Mouse (Mus musculus): ENCODE results near the gene Tnfrsf1a. TPM values are rescaled to one million over a fixed set of nuclear protein-coding genes. Genes with fewer than 3 reads are reported as not detected.
A peak's percentile ranks its signal among the peaks of the same experiment; 100 is the strongest.
"Not testable (repeated sequence)": the region's sequence is repeated elsewhere in the genome, so short reads cannot be mapped to it uniquely, and the experiment has no call there.

The Tnfrsf1a gene
- 11.4 and 11.8 TPM in 2 replicates for polyA plus RNA-seq (2012; rRNA removed)

DNA sequence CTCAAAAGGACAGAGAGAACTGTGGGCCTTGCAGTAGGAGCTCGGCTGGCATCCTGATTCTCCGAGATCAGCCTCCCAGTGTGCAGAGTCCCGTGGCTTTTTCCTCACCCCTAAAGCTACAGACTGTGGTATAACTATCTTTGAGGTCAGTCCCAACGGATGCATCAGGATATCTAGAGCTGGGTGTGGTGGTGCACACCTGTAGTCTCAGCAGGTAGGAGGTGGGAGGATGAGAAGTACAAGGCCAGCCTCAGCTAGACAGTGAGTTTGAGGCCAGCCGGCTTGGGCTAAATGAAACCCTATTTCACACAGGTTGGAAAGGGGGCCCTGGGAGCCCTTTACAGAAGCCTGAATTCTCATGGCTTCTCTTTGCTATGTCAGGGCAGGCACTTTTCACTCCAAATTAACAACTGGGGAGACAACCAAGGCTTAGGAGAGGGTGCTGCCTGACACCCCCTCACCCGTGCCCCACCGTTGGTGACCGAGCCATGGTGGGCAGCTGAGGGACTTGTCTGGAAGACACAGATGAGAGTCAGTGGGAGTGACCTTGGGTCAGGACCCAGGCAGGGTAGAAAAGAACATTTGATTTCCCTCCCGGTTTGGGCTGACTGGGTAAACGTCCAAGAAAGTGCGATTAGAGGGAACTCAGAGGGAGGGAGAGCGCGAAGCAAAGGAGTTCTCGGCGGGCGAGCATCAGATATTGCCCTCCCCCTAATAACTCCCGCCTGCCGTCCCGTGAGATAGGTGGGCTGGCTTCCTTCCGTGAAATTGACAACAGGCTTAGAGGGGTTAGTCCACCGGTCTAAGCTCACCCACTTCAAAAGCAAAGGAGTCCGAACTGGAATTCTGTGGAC, at the start of gene Tnfrsf1a:
Gene Tnfrsf1a (plus strand): TSS at position 642 of the 854 bp plus-strand sequence.
- no peak within 1 kb of the TSS for H3K27ac ChIP-seq (ENCODE audit: insufficient read depth, low read length)
- no peaks in the 10 kb centered on the region; the same call in 1 of the 2 replicates for H3K27me3 ChIP-seq (ENCODE audit: control insufficient read depth, insufficient read depth, low read length)
- H3K4me3 ChIP-seq (replicated peaks; ENCODE audit: insufficient read depth, low read depth, low read length), result peak within 1 kb of the TSS; percentile 15
- TF ChIP-seq CTCF (IDR thresholded peaks at IDR 0.05; ENCODE audit: borderline replicate concordance, insufficient read depth, low read depth, low read length), result no peak
- TF ChIP-seq POLR2A (IDR thresholded peaks at IDR 0.05; ENCODE audit: borderline replicate concordance, insufficient read depth, low read length), result no peak
- WGBS, result 19% methylated on average over 22 of the region's 22 CpGs
- DNase-seq, result no peak
- no peaks in the 10 kb centered on the region for H3K4me1 ChIP-seq (ENCODE audit: control insufficient read depth, insufficient read depth, low read length)

DNA sequence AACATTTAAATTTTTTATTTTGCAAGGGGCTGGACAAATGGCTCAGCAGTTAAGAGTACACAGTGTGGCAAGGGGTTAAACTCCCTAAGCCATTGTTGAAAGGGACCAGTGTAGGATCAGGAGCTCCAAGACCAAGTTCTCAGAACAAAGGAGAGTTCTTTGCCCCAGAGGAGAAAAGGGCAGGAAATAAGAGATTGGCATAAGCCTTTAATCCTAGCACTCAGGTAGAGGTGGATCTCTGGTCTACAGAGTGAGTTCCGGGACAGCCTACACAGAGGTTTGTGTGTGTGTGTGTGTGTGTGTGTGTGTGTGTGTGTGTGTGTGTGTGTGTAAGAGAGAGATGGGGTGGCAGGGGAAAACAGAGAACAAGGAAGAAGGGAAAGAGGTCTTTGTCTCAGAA, 48.2 kb upstream of the Tnfrsf1a start:
- no peak overlapping the region for H3K27ac ChIP-seq (ENCODE audit: insufficient read depth, low read length)
- no peaks in the 10 kb centered on the region for H3K4me1 ChIP-seq (ENCODE audit: control insufficient read depth, insufficient read depth, low read length)
- 93% methylated on average over 1 of the region's 1 CpGs for WGBS
- TF ChIP-seq CTCF (IDR thresholded peaks at IDR 0.05; ENCODE audit: borderline replicate concordance, insufficient read depth, low read depth, low read length) (no peak), POLR2A (IDR thresholded peaks at IDR 0.05; ENCODE audit: borderline replicate concordance, insufficient read depth, low read length) (no peak)
- DNase-seq, result no peak
- H3K4me3 ChIP-seq (replicated peaks; ENCODE audit: insufficient read depth, low read depth, low read length), result no peak overlapping the region
- no peaks in the 10 kb centered on the region for H3K27me3 ChIP-seq (ENCODE audit: control insufficient read depth, insufficient read depth, low read length)

DNA sequence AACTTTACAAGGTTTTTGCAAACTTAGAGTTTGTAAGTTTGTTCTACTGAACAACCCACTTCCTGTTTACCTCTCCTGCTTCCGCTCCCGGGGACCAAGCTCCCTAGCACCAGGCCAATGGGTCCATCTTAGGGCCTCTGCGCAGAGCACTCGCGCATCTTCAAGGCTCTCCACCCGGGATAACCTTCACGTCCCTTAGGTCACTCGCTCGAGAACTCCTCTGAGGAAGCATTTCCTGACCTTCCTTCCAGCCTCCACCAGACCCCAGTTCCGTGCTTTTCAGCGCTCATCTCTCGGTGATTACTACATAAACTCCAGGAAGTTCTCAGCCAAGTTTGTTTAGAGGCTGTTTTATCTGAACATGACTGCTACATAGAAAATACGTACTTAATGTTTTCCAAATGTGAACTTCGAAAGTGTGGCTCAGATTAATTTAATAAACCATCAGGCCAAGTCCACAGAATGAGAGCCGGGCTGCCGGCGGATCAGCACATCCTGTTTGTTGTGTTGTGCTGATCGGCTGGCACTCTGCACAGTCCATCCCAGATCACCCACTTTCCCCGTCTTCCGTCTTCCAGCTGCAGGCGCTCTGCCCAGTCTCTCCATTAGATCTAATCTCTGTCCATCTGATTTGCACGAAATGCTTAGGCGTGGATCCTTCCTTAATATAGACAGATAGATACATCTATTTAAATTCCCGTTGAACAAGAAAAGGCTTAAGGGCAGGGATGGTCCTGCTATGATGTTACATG, 46.8 kb upstream of the Tnfrsf1a start:
- DNase-seq, result no peak
- no peaks in the 10 kb centered on the region for H3K27me3 ChIP-seq (ENCODE audit: control insufficient read depth, insufficient read depth, low read length)
- TF ChIP-seq POLR2A (IDR thresholded peaks at IDR 0.05; ENCODE audit: borderline replicate concordance, insufficient read depth, low read length) (no peak), CTCF (IDR thresholded peaks at IDR 0.05; ENCODE audit: borderline replicate concordance, insufficient read depth, low read depth, low read length) (no peak)
- no peak overlapping the region for H3K27ac ChIP-seq (ENCODE audit: insufficient read depth, low read length)
- WGBS, result 83% methylated on average over 24 of the region's 24 CpGs
- H3K4me3 ChIP-seq (replicated peaks; ENCODE audit: insufficient read depth, low read depth, low read length), result no peak overlapping the region
- H3K4me1 ChIP-seq (ENCODE audit: control insufficient read depth, insufficient read depth, low read length), result no peaks in the 10 kb centered on the region

DNA sequence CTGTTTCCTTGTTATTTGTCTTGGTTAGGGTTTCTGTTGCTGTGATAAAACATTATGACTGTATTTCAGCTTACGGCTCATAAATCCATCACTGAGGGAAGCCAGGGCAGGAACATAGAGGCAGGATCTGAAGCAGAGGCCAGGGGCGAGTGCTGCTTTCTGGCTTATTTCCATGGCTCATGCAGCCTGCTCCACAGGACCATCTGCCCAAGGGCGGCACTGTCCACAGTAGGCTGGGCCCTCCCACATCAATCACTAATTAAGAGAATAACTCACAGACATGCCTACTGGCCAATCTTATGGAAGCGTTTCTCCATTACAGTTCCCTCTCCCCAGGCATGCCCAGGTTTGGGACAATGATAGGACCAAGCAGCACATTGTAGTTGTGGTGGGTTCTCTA, 45.9 kb upstream of the Tnfrsf1a start:
- no peaks in the 10 kb centered on the region for H3K4me1 ChIP-seq (ENCODE audit: control insufficient read depth, insufficient read depth, low read length)
- H3K4me3 ChIP-seq (replicated peaks; ENCODE audit: insufficient read depth, low read depth, low read length), result no peak overlapping the region
- no peaks in the 10 kb centered on the region for H3K27me3 ChIP-seq (ENCODE audit: control insufficient read depth, insufficient read depth, low read length)
- WGBS, result 28% methylated on average over 4 of the region's 4 CpGs
- no peak for TF ChIP-seq CTCF (IDR thresholded peaks at IDR 0.05; ENCODE audit: borderline replicate concordance, insufficient read depth, low read depth, low read length)
- no peak for TF ChIP-seq POLR2A (IDR thresholded peaks at IDR 0.05; ENCODE audit: borderline replicate concordance, insufficient read depth, low read length)
- no peak overlapping the region for H3K27ac ChIP-seq (ENCODE audit: insufficient read depth, low read length)
- no peak for DNase-seq

DNA sequence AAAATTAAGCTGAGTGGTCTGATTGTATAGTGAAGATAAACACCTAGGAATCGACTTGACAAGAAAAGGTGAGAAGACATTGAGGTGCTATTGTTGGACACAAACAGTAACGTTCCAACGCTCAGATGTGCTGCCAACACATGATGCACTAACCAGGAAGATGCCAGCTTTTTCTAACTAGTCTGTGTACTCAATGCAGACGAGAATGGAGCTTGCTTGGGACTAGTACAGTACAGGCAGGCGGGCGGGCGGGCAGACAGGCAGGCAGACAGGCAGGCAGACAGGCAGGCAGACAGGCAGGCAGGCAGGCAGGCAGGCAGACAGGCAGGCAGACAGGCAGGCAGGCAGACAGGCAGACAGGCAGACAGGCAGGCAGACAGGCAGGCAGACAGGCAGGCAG, 44.8 kb upstream of the Tnfrsf1a start:
- H3K27ac ChIP-seq (ENCODE audit: insufficient read depth, low read length); H3K4me1 ChIP-seq (ENCODE audit: control insufficient read depth, insufficient read depth, low read length); DNase-seq; H3K4me3 ChIP-seq (replicated peaks; ENCODE audit: insufficient read depth, low read depth, low read length); H3K27me3 ChIP-seq (ENCODE audit: control insufficient read depth, insufficient read depth, low read length): not testable (repeated sequence)
- WGBS, result 87% methylated on average over 7 of the region's 7 CpGs

DNA sequence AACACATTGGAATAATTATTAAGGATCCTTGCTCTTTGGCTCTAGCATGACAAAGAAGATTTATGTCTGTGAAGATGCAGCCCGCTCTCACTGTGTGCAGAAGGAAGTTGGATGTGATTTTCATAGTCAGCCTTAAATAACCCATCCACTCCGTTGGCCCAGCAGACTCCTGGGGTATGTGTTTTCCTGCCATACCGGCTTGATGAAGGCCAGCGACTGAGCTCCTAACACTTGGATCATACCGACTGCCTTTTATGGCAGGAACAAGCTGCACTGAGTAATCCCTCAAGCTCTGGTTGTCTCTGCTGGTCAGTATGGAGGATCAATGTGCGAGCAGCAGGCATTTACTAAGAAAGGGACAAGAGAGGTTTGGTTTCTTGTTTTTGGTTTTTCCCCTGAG, 43.7 kb upstream of the Tnfrsf1a start:
- no peaks in the 10 kb centered on the region for H3K27me3 ChIP-seq (ENCODE audit: control insufficient read depth, insufficient read depth, low read length)

DNA sequence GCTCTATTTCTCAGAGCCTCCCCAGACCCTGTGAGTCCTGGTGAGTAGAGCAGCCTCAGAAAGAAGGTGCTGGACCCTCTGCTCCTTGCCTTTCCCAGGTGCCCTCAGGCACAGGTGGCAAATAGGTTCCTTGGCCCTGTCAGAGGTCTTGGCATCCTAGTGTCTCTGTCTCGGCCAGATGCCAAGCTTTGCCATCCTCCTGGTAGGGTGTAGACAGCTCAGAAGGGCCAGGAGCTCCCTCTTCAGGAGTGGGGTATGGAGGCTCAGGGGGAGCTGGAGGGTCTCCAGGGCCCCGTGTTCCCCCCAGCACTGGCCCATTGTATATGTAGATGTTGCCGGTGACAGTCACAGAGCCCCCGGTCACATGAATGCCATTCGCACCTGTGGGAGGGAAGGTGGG, 42.1 kb upstream of the Tnfrsf1a start:
- Histone ChIP-seq H3K27me3 (ENCODE audit: control insufficient read depth, insufficient read depth, low read length) (no peaks in the 10 kb centered on the region), H3K4me3 (replicated peaks; ENCODE audit: insufficient read depth, low read depth, low read length) (no peak overlapping the region), H3K4me1 (ENCODE audit: control insufficient read depth, insufficient read depth, low read length) (0 out of 2 replicates have a peak, but pooled peaks cover 4% of the 10 kb centered on the region), H3K27ac (ENCODE audit: insufficient read depth, low read length) (no peak overlapping the region)
- 60% methylated on average over 5 of the region's 5 CpGs for WGBS
- TF ChIP-seq POLR2A (IDR thresholded peaks at IDR 0.05; ENCODE audit: borderline replicate concordance, insufficient read depth, low read length) (no peak), CTCF (IDR thresholded peaks at IDR 0.05; ENCODE audit: borderline replicate concordance, insufficient read depth, low read depth, low read length) (no peak)
- no peak for DNase-seq

More for the DNA sequence above, 43.7 kb upstream of the Tnfrsf1a start:
- Histone ChIP-seq H3K4me1 (ENCODE audit: control insufficient read depth, insufficient read depth, low read length) (0 out of 2 replicates have a peak, but pooled peaks cover 4% of the 10 kb centered on the region), H3K27ac (ENCODE audit: insufficient read depth, low read length) (no peak overlapping the region), H3K4me3 (replicated peaks; ENCODE audit: insufficient read depth, low read depth, low read length) (no peak overlapping the region)
- no peak for DNase-seq
- WGBS, result 54% methylated on average over 6 of the region's 6 CpGs
- TF ChIP-seq POLR2A (IDR thresholded peaks at IDR 0.05; ENCODE audit: borderline replicate concordance, insufficient read depth, low read length) (no peak), CTCF (IDR thresholded peaks at IDR 0.05; ENCODE audit: borderline replicate concordance, insufficient read depth, low read depth, low read length) (no peak)

DNA sequence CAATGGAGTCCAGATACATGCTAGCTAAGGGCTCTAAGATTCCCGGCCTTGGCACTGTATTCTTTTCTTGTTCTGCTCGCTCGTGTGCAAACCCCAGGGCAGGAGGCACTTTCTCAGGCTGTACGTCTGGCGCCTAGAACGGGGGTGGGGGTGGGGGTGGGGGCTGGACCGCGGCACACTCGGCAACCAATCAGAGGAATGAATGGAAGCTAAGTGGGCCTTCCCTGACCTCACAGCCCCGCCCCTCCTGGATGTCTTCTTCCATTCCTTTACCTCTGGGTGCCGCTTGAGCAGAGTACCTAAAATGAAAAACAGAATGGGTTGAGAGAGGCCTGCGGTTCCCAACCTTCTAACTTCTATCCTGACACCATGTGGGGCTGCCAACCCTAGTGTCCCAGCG, 40.2 kb upstream of the Tnfrsf1a start:
- no peak for TF ChIP-seq CTCF (IDR thresholded peaks at IDR 0.05; ENCODE audit: borderline replicate concordance, insufficient read depth, low read depth, low read length)
- no peak for TF ChIP-seq POLR2A (IDR thresholded peaks at IDR 0.05; ENCODE audit: borderline replicate concordance, insufficient read depth, low read length)
- Histone ChIP-seq H3K27ac (ENCODE audit: insufficient read depth, low read length) (no peak overlapping the region), H3K27me3 (ENCODE audit: control insufficient read depth, insufficient read depth, low read length) (no peaks in the 10 kb centered on the region), H3K4me3 (replicated peaks; ENCODE audit: insufficient read depth, low read depth, low read length) (no peak overlapping the region), H3K4me1 (ENCODE audit: control insufficient read depth, insufficient read depth, low read length) (peaks cover 5% of the 10 kb centered on the region; the same call in 1 of the 2 replicates)
- 24% methylated on average over 13 of the region's 13 CpGs for WGBS
- DNase-seq, result no peak
